Mouse (Mus musculus) kidney, postnatal 14 days (tissue): ENCODE results near the gene Mob4.

Experiments used
- DNase-seq: peaks from one replicate; pipeline ENCODE4 v3.0.0; 2022; ENCODE audit warnings: mixed read lengths

The Mob4 gene

DNA sequence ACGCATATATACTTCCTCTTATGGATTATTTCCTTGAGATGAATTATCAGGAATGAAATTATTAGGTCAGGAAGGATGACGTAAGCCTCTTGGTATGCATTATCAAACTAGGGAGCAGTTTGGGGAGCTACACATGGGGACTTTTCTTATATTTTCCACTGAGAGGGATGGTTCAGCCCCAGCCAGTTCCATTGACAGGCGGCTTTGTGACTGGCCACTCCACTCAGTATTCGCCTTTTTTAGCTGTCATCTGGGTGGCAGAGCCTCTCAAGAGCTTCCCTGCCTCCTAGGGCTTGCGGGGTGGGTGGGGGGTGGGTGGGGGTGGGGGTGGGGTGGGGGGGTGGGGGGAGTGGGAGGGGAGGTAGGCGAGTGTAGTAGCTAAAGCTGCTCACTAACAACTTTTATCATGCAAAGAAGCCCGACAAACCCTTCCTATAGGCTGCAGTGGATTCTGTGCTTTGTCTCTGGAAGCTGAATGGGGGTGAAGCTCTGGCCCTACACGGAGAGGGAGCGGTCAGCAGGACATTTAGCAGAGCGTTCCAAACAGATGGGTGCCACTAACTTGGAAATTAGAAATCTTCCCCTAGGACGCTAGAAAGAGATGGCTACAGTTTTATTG is 55.7 kb downstream of the Mob4 start:
- no peak for DNase-seq

DNA sequence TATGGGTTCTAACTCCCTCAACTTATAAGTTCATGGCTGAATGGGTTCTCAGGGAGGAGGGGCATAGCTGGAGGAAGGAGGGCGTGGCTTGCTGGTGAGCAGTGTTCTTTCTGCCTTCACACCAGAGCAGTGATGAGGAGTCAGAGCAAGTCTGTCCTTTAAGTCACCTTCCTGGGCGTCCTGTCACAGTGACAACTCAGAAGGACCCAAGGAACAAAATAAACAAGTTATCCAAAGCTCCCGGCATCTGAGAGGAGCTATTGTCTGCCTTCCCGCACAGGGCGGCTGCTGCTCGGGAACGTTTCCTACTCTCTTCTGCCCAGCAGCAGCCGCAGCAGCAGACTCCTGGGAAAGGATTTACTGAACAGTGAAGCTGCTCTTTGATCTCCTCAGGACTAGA is 61.0 kb downstream of the Mob4 start:
- no peak for DNase-seq

DNA sequence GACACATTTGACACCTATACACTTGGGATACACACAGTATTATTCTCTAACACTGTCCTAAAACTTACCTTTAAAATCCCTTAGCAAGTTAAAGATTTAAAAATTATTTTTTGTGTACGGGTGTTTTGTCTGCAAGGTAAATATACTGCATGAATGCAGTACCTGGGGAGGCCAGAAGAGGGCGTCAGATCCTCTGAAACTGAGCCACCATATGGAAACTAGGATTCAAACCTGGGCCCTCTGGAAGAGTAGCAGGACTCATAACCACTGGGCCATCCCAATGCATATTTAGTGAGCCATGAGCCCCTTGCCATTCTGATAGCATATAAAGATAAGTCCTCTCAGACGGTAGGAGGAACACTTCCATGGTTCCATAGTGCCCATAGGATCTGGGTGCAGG is 61.8 kb downstream of the Mob4 start:
- peak; percentile 37 for DNase-seq

DNA sequence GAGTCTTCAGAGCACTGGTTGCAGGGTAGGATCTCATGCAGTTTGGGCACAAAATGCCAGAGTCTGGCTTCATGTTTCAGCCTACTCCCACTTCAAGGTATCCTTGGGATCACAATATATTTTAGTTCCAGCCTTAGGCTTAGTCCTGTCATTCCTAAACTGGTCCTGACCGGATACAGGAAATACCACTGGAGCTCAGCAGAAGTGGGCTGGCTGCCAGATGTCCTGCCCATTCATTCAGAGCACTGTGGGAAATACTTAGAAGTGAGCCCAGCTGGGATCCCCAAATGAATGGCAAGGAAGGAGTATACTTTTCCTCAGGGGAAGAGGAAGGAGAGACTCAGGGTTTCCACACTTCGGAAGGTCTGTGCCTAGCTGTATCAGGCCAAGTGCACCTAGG is 62.3 kb downstream of the Mob4 start:
- peak; percentile 91 for DNase-seq

DNA sequence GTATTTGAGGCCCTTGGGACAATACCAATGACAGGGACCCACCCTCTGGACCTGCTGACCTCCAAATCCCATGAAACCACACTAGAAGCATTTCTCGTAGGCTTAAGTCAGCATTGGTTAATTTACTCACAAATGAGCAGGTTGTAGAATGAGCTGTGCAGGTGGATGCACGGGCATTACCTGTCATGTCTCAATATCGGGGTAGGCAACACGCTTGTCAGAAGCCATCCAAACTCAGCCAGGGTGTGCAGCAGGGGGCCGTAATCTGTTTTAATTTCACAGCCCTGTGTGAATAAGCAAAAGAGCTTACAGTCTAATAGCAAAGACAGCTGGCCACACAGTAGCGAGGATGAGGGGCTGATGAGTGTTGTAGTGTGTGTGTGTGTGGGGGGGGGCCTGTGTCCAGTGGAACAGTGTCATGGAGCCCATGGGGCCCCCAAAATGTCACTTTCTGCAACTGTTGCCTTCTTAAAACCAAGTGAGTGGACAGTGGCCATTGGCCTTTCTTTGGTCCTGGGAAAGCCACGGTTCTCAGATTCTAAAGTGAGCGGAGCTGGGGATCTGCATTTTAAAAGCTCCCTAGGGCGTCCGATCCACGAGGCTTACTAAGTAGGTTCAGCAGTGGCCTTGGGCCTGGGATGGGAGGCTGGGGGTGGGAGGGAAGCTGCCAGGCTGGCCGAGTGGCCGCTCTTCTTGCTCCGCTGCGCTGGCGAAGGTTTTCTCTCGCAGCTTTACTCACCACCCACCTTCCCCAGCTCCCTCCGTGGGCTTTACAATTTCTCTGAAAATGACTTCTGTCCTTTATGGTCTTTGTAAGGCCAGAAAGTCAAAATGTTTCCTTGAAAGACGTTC is 63.3 kb downstream of the Mob4 start:
- DNase-seq, result no peak

DNA sequence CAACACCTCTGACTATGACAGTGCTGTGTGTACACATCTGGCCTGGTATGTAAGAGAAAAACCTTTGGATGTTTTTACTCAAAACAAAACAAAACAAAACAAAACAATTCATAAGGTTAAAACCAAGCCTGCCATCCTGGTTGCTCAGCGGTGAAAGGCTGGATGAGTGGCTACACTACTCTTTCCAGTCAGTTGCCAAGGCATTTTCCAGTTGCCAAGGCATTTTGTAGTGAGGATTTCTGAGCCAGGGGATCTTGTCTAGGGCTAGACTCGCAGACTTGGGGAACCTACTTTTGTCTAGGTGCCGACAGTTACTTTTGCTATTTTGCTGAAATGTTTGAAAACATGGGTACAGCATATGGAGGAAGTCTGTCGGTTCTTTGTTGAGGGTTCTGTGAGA is 64.0 kb downstream of the Mob4 start:
- DNase-seq, result no peak

DNA sequence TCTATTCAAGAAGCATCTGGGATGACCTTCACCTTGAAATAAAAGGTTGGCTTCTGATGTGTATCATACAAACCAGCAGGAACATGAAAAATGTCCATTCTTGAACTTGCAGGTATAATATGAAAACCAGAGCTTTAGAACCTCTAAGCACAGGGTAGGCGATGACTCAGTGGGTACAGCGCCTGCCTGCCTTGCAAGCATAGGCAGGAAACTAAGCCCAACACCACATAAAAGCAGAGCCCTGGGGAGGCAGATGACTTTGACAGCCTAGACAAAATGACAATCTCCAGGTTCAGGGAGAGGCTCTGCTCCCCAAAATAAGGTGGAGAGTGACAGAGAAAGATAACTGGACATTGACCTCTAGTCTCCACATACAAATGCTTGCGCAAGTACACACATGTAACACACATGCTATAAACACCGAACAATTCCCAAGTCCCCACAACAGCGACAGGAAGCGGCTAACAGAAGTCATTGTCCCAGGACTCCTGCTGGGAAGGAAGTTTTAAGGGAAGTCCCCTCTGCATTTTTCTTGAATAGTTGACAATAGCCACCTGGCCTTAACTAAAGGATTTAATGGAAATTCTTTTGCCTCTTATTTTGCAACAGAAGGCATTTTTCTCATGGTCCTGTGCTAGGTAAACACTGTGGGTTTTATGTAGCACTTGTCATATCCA is 65.4 kb downstream of the Mob4 start:
- DNase-seq, result peak; percentile 35

DNA sequence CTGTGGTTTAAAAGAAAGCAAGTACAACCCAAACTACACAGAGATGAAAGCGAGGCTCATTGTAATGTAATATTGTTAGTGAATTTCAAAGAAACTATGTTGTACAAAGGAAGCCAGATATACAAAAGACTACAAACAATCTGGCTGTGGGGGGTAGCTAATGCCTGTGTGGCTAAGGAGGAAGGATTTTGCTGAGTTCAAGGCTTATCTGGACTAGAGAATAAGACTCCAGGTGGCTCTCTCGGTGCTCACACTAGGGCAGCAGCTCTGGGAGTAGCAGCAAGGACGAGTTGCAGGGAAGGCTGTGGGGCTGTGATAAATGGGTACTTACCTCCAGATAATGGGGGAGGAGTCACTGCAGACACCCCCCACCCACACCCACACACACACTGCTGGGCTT is 67.7 kb downstream of the Mob4 start:
- DNase-seq, result no peak

DNA sequence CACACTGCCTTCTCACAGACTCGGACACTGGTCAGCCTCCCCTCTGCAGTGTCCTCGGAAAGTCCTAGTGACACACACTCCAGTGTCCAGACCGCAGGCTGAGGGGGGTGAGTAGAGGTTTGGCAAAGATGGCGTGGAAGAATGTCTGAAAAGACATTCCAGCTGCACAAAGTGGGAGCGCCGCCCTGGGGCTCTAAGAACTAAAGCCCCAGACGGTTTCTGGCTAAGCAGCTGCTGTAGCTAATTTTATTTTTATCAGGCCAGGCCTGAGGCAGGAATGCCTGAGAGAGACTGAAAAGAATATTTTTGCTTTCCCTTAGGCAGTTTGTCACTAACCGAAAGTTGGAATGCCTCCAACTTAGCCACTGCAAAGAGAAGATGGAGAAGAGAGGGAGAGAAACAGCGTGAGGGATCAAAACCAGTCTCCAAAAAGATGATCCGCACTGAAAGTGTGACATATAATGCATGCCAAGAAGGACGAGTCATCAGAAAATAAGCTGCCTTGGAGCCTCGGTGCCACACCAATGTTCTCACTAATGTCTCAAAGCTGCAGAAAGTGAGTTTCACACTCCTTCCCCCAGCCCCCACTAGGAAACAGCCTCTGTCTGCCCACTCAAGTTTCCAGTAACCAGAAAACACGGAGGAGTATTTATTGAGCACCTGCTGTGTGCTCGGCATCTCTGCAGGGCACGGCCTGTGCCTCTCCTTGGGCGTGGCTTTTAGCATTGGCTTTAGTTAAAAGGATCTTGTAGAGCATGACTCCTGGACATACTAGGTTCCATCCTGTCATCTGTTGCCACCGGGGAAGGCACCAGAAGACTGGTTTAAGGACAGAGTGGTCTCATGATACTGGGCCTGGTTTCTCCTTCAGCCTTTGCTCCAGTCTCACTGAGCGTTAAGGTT is 71.1 kb downstream of the Mob4 start:
- DNase-seq, result peak; percentile 62
